Mouse (Mus musculus): ENCODE measurements around the gene Chchd6. TPM values are rescaled to one million over a fixed set of nuclear protein-coding genes. Genes with fewer than 3 reads are reported as not detected.

Chchd6 gene
- polyA plus RNA-seq, 1 experiment from 2014 or later: 42.7 TPM

DNA sequence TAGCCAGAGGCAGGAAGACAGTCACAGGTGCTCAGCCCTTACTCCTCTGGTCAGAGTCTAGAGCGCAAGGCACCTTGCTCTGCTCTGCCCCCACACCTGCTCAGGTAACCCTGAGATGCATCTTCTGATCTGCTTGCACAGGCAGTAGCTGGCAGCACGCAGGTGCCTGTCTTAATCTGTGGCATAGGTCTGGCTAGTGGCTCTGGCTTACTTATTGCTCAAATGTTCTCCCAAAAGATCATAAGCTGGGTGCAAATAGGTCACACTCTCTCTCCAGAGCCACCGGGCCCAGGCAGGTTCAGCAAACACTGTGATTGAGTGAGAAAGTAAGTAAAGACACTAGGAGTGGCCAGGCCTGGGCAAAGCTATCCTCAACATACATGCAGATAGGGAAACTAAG lies 236.3 kb downstream of the Chchd6 start:
- Histone ChIP-seq H3K36me3 (0 out of 2 replicates have a peak, but pooled peaks cover 7% of the 10 kb centered on the region), H3K4me2 (no peak overlapping the region), H3K4me1 (peaks cover 40% of the 10 kb centered on the region), H3K4me3 (replicated peaks) (no peak overlapping the region), H3K9ac (no peak overlapping the region), H3K27me3 (replicated peaks) (no peaks in the 10 kb centered on the region), H3K27ac (0 out of 2 replicates have a peak overlapping the region, but pooled peaks have one; percentile 0), H3K9me3 (no peaks in the 10 kb centered on the region)
- no peak for ATAC-seq (ENCODE audit: insufficient read depth, low FRiP score, low read depth)
- WGBS: 62% methylated on average over 3 of the region's 3 CpGs

DNA sequence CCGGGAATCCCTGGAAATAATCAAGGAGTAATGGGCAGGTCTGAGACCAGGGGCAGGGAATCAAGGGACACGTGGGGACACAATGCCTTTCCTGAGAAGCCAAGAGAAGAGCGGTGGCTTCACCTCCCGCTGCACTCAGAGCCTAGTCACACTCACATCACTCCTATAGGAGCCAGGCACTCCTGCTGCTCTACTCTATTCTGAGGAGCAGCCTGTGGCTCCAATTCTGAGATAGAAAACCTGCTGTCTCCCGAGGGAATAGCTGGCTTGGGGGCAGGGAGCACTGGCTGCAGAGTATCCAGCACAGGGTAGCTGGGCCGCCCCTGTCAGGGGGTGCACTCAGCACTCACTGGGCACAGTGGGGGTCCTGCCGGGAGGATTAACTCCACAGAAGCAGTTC lies 239.8 kb downstream of the Chchd6 start:
- ATAC-seq (ENCODE audit: insufficient read depth, low FRiP score, low read depth): no peak
- 62% methylated on average over 7 of the region's 7 CpGs for WGBS
- no peak overlapping the region for H3K9ac ChIP-seq
- no peaks in the 10 kb centered on the region for H3K9me3 ChIP-seq
- 0 out of 2 replicates have a peak, but pooled peaks cover 7% of the 10 kb centered on the region for H3K36me3 ChIP-seq
- H3K4me1 ChIP-seq: peaks cover 59% of the 10 kb centered on the region
- H3K4me3 ChIP-seq (replicated peaks): no peak overlapping the region
- no peaks in the 10 kb centered on the region for H3K27me3 ChIP-seq (replicated peaks)
- no peak overlapping the region for H3K27ac ChIP-seq
- no peak overlapping the region for H3K4me2 ChIP-seq

DNA sequence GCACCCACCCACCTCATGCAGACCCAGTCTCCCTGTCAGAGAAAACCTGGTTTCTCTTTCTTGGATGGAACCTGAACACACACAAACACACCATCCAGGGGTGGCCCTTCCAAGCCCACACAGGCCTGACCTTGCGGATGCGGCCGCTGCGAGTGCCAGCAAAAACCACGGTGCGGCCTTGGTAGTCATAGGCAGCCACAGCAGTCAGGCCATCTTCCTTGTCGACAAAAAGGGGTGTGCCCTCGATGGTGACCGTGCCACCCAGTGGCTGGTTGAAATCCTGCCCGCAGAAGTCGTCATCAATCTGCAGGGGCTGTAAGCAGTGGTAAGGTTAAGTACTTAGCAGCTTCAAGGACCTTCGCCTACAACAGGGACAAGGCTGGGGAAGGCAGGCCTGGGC lies 240.7 kb downstream of the Chchd6 start:
- no peak overlapping the region for H3K4me2 ChIP-seq
- peaks cover 56% of the 10 kb centered on the region for H3K4me1 ChIP-seq
- ATAC-seq (ENCODE audit: insufficient read depth, low FRiP score, low read depth): no peak
- H3K36me3 ChIP-seq: 0 out of 2 replicates have a peak, but pooled peaks cover 12% of the 10 kb centered on the region
- H3K9me3 ChIP-seq: no peaks in the 10 kb centered on the region
- 80% methylated on average over 12 of the region's 12 CpGs for WGBS
- peak overlapping the region; percentile 59; the same call in 1 of the 2 replicates for H3K27ac ChIP-seq
- no peak overlapping the region for H3K4me3 ChIP-seq (replicated peaks)
- H3K9ac ChIP-seq: no peak overlapping the region
- no peaks in the 10 kb centered on the region for H3K27me3 ChIP-seq (replicated peaks)

DNA sequence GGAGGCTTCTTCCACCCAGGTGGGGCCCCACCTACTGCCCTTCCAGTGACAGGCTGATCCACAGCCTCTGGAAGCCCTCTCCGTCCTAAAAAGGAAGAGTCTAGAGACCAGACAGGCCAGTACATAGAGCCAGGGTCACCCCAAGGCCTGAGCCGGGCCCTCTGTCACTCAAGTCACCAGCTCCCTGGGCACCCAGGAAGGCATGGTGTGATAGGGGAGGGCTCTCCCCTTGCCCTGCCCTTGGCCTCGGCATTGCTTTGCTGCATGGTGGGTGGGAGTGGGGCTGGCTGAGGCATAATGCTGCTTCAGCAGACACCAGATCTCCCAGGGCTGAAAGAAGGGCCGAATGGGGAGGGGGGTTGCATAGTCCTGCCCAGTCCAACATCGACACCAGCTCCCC lies 241.4 kb downstream of the Chchd6 start:
- Histone ChIP-seq H3K4me2 (no peak overlapping the region), H3K9ac (no peak overlapping the region), H3K4me3 (replicated peaks) (no peak overlapping the region), H3K36me3 (peaks cover 12% of the 10 kb centered on the region; the same call in 1 of the 2 replicates), H3K9me3 (no peaks in the 10 kb centered on the region), H3K27ac (peak overlapping the region; percentile 59), H3K27me3 (replicated peaks) (no peaks in the 10 kb centered on the region), H3K4me1 (peaks cover 49% of the 10 kb centered on the region)
- 62% methylated on average over 5 of the region's 5 CpGs for WGBS
- no peak for ATAC-seq (ENCODE audit: insufficient read depth, low FRiP score, low read depth)

GRCm38 (mm10) chr6:89353101-89353500 lies 242.4 kb downstream of the Chchd6 start:
- H3K9ac ChIP-seq: no peak overlapping the region
- H3K4me3 ChIP-seq (replicated peaks): no peak overlapping the region
- peak; percentile 45; the same call in 1 of the 2 replicates for ATAC-seq (ENCODE audit: insufficient read depth, low FRiP score, low read depth)
- peak overlapping the region; percentile 59 for H3K27ac ChIP-seq
- peaks cover 15% of the 10 kb centered on the region; the same call in 1 of the 2 replicates for H3K36me3 ChIP-seq
- 63% methylated on average over 8 of the region's 8 CpGs for WGBS
- H3K4me2 ChIP-seq: no peak overlapping the region
- H3K27me3 ChIP-seq (replicated peaks): no peaks in the 10 kb centered on the region
- H3K4me1 ChIP-seq: peaks cover 45% of the 10 kb centered on the region
- no peaks in the 10 kb centered on the region for H3K9me3 ChIP-seq

GRCm38 (mm10) chr6:89351441-89352137 lies 243.9 kb downstream of the Chchd6 start:
- Histone ChIP-seq H3K4me2 (peak overlapping the region; percentile 19; the same call in 1 of the 2 replicates), H3K4me3 (replicated peaks) (no peak overlapping the region), H3K4me1 (peaks cover 45% of the 10 kb centered on the region), H3K9ac (no peak overlapping the region), H3K27ac (peak overlapping the region; percentile 80), H3K9me3 (no peaks in the 10 kb centered on the region), H3K27me3 (replicated peaks) (no peaks in the 10 kb centered on the region), H3K36me3 (peaks cover 14% of the 10 kb centered on the region)
- WGBS: 22% methylated on average over 5 of the region's 5 CpGs
- ATAC-seq (ENCODE audit: insufficient read depth, low FRiP score, low read depth): peak; percentile 69

DNA sequence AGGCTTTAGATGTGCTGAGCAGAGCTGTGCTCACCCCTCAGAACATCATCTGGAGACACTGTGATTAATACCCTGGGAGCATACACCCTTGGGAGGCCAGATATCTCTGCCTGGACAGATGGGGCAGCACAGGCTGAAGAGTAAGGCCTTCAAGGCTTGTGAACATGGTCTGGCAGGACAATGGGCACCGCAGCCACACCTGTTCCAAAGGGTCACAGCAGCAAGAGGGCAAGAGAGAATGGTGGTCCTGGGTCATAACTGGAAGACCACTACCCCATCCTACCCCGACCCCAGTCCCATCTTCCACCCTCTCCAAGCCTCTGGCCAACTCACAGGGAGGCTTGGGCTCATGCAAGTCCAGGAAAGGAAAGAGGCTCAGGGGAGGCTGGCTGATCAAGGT lies 244.9 kb downstream of the Chchd6 start:
- no peak overlapping the region for H3K4me2 ChIP-seq
- no peak overlapping the region for H3K4me3 ChIP-seq (replicated peaks)
- H3K36me3 ChIP-seq: peaks cover 14% of the 10 kb centered on the region
- H3K9ac ChIP-seq: no peak overlapping the region
- 94% methylated on average over 2 of the region's 2 CpGs for WGBS
- H3K27ac ChIP-seq: peak overlapping the region; percentile 80
- no peaks in the 10 kb centered on the region for H3K9me3 ChIP-seq
- ATAC-seq (ENCODE audit: insufficient read depth, low FRiP score, low read depth): no peak
- no peaks in the 10 kb centered on the region for H3K27me3 ChIP-seq (replicated peaks)
- peaks cover 48% of the 10 kb centered on the region for H3K4me1 ChIP-seq

- no peak overlapping the region for H3K27ac ChIP-seq
- H3K4me1 ChIP-seq: peaks cover 52% of the 10 kb centered on the region
- no peaks in the 10 kb centered on the region for H3K27me3 ChIP-seq (replicated peaks)
- no peak overlapping the region for H3K9ac ChIP-seq
- ATAC-seq (ENCODE audit: insufficient read depth, low FRiP score, low read depth): no peak
- no peaks in the 10 kb centered on the region for H3K9me3 ChIP-seq
- 71% methylated on average over 1 of the region's 1 CpGs for WGBS
- H3K4me3 ChIP-seq (replicated peaks): no peak overlapping the region
- peaks cover 14% of the 10 kb centered on the region for H3K36me3 ChIP-seq
- no peak overlapping the region for H3K4me2 ChIP-seq
Observed at GRCm38 (mm10) chr6:89350037-89350515, 245.4 kb downstream of the Chchd6 start.

GRCm38 (mm10) chr6:89348363-89348762 lies 247.1 kb downstream of the Chchd6 start:
- H3K4me1 ChIP-seq: peaks cover 45% of the 10 kb centered on the region
- H3K4me2 ChIP-seq: no peak overlapping the region
- no peaks in the 10 kb centered on the region for H3K9me3 ChIP-seq
- H3K36me3 ChIP-seq: peaks cover 14% of the 10 kb centered on the region
- no peaks in the 10 kb centered on the region for H3K27me3 ChIP-seq (replicated peaks)
- no peak overlapping the region for H3K27ac ChIP-seq
- ATAC-seq (ENCODE audit: insufficient read depth, low FRiP score, low read depth): no peak
- H3K9ac ChIP-seq: no peak overlapping the region
- no peak overlapping the region for H3K4me3 ChIP-seq (replicated peaks)
- WGBS: 76% methylated on average over 9 of the region's 9 CpGs

DNA sequence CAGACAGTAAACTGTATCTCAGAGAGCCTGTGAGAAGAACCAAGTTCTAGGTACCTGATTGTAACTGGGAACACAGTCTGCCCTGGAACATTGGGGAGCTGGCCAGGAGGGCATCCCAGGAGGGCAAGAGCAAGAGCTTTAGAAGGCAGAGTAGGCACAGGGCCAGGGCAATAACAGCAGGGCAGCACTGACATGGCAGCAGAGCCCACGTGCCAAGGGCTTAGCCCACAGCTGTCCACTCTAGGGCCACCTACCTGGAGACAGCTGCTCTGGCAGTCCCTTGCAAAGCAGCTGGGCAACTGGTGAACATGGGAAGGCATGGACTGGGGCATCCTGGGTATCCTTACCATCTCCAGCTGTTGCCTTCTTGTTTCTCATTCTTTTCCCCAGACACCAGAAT lies 247.7 kb downstream of the Chchd6 start:
- no peaks in the 10 kb centered on the region for H3K9me3 ChIP-seq
- peaks cover 14% of the 10 kb centered on the region for H3K36me3 ChIP-seq
- no peak overlapping the region for H3K9ac ChIP-seq
- H3K4me1 ChIP-seq: peaks cover 39% of the 10 kb centered on the region
- H3K27ac ChIP-seq: no peak overlapping the region
- no peak overlapping the region for H3K4me3 ChIP-seq (replicated peaks)
- WGBS: 78% methylated on average over 1 of the region's 1 CpGs
- ATAC-seq (ENCODE audit: insufficient read depth, low FRiP score, low read depth): no peak
- no peaks in the 10 kb centered on the region for H3K27me3 ChIP-seq (replicated peaks)
- H3K4me2 ChIP-seq: no peak overlapping the region

- Histone ChIP-seq H3K36me3 (peaks cover 21% of the 10 kb centered on the region), H3K9ac (no peak overlapping the region)
- ATAC-seq (ENCODE audit: insufficient read depth, low FRiP score, low read depth): no peak
Observed at GRCm38 (mm10) chr6:89345855-89346254, 249.6 kb downstream of the Chchd6 start.

GRCm38 (mm10) chr6:89345486-89345785 lies 250.0 kb downstream of the Chchd6 start:
- Histone ChIP-seq H3K4me2 (peak overlapping the region; percentile 22; the same call in 1 of the 2 replicates), H3K4me3 (replicated peaks) (no peak overlapping the region), H3K4me1 (peaks cover 18% of the 10 kb centered on the region), H3K27ac (peak overlapping the region; percentile 85), H3K9me3 (no peaks in the 10 kb centered on the region), H3K27me3 (replicated peaks) (no peaks in the 10 kb centered on the region), H3K36me3 (peaks cover 26% of the 10 kb centered on the region), H3K9ac (no peak overlapping the region)
- ATAC-seq (ENCODE audit: insufficient read depth, low FRiP score, low read depth): no peak
- WGBS: 56% methylated on average over 3 of the region's 3 CpGs

More at GRCm38 (mm10) chr6:89345855-89346254, 249.6 kb downstream of the Chchd6 start:
- Histone ChIP-seq H3K4me2 (no peak overlapping the region), H3K27ac (peak overlapping the region; percentile 85), H3K27me3 (replicated peaks) (no peaks in the 10 kb centered on the region), H3K4me3 (replicated peaks) (no peak overlapping the region), H3K9me3 (no peaks in the 10 kb centered on the region), H3K4me1 (peaks cover 22% of the 10 kb centered on the region)
- WGBS: 97% methylated on average over 1 of the region's 1 CpGs
